Mouse (Mus musculus): ENCODE data around the gene Fam83b.

Fam83b gene

DNA sequence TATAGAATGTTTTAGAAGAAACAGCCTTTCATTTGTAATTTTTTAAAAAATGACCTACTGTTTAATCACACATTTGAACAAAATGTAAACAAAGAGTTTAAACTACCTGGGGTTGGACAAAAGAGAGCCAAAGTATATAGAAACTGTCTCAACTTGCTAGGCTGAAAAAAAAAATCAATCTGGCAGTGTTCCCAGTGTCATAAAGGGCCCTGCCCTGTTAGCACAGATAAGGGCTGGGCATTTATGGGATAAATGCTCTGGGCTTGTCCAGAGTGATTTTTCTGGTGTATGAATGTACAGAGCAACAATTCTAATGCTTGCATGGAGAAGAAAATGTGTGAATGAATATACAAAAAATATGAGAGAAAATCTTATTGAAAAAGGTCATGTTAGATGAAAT is 43.8 kb downstream of the Fam83b start:
- no peak for DNase-seq (ENCODE audit: low spot score in 2 of 2)

DNA sequence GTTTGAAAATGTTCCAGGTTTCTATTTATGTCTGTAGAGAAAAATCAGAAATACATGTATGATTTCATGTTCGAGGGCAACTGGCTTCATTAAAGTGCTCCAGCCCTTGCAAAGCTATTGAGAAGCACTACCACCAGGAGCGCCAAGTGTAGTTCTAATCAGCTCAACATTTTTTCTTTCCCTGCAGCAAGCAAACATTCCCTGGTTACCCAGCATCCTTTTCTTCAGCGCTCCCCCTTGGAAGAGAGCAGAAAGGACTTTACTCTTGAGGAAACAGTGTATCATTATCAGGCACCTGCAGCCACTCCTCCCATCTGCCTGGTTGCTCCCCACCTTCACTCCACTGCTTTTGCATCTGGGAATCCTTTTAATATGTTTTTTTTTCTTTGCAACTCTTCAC is 45.3 kb downstream of the Fam83b start:
- DNase-seq (ENCODE audit: low spot score in 2 of 2) = no peak

DNA sequence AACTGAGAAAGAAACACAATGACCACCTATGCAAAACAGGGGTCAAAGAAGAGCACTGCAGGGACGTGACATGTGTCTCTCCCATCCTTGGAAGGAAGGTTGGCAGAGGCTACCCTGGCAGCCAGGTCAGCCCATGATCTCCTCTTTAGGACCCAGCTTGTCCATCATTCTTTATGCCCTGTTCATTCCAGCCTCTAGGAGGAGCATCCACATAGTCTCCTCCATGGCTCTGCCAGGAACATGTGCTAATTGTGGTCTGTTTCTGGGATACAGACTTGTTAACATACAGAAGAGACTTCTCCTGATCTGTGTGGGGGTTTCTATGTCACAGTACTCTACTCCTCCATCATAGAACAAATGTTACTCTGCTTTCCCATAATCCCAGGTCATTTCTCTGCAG is 48.3 kb downstream of the Fam83b start:
- DNase-seq (ENCODE audit: low spot score in 2 of 2) = no peak

DNA sequence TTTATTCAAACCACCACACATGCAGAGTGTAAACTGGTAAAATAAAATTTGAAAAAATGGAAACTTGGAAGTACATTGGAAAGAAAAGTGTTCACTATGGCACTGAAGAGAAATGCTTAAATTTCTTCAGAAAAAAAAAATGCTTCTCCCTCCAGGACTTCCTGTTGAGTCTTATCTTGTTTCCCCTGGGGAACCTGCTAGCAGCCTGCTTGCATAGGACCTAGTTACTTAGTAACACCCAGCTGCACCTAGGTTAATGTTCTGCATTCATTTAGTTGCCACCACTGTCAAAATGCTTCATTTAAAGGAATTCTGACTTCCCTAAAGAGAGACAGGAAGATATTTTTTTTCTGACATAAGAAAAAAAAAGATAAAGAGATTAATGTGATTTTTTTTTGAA is 61.3 kb downstream of the Fam83b start:
- no peak for DNase-seq (ENCODE audit: low spot score in 2 of 2)

DNA sequence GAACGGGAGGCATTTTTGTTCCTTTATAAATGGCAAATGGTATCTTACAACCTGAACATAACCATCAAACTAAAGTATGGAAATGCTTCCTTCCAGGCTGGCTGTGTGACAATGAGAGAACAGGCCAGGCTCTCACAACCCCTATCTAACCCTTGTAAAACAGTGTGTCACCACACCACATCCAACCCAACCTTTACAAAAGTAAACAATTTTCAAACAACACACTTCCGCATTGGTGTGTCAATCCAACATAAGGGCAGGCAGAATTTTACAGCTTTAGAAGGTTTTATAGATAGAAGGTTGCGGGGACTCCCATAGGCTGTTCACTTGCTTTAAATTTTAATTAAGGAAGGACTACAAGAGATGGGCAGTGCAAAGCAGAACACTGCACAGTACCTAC is 77.2 kb downstream of the Fam83b start:
- DNase-seq (ENCODE audit: low spot score in 2 of 2) = no peak

DNA sequence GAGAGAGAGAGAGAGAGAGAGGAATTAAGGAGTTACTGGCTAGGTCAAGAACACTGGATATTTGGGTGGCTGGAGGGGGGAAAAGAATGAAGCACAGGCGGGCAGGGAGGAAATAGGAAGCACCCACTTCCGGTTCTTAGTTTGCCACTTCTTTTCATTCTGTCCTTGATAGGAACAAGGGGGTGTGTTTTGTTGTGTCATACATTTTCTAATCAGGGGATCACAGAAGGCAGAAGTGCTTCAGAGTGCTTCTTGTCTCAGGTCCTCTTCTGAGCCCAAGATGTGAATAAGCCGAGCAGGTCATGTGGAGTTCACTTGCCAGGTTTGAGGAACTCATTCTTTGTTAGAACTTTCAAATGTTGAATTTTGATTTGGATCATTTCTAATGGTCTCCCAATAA is 86.8 kb downstream of the Fam83b start:
- peak in 1 of 2 experiments; percentile 2 for DNase-seq (ENCODE audit: low spot score in 2 of 2)

DNA sequence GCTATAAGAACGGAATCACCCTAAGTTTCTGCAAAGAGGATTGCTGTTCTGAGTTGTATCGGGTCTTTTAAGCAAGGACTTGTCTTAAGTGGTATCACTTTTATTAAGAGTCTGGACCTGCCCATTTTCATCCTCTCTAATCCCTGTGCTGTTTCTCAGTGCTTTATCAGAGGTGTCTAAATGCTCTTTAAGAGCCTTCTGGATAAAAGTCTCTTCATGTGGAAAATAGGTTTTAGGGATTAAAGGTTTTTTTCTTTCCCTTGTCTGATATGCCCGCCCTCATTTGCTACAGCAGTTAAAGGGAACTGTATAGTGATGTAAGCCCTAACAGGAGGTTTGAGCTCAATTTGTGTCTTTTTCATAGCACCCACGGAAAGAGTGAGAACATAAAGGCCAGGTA is 97.4 kb downstream of the Fam83b start:
- no peak for DNase-seq (ENCODE audit: low spot score in 2 of 2)

DNA sequence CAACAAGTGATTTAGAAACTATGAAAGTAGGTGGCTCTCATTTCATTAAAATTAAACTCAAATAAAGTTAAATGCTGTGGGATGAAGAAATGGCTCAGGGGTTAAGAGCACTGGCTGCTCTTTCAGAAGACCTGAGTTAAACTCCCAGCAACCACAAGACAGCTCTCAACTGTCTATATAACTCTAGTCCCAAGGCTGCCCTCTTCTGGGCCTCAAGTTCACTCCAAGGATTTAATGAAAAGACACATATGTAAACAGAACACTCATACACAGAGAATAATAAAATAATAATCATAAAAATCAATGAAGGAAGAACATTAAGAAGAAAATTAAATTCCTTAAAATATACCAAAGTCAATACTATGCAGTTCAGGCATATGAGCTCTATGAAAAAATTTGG is 105.4 kb downstream of the Fam83b start:
- no peak for DNase-seq (ENCODE audit: low spot score in 2 of 2)

DNA sequence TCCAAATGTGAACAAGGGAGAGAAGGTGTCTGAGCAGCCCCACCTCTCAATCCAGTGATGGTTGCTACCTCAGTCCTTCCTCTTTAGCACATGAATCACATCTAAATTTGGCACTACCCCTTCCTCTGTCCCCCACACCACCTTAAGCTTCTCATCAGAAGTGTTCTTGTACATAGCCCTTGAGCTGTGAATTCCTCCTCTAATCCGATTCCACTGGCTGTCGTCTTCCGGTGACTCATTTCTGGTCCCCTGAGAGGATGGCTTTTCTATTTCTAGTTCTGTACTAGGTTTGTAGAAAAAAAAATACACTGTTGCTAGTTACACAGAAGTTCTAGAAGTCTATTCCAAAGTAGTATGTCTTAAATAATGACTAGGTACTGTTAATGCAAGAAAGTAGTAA is 111.2 kb downstream of the Fam83b start:
- no peak for DNase-seq (ENCODE audit: low spot score in 2 of 2)

Data from natural killer cell, adult 2 months (primary cell).